Mouse (Mus musculus) myocyte (in vitro differentiated cells): ENCODE measurements at regions not wholly inside any gene's neighbourhood (a gene's known extent, or its start where the extent isn't known, plus 50 kb on each side); places are given as distances from the start of the nearest gene placed in this dataset.

Experiments
- H3K27me3 ChIP-seq: one replicate; pipeline ENCODE4 v1.6.1; 2011; ENCODE audit not compliant: control insufficient read depth, insufficient read depth, insufficient read length
- H3K36me3 ChIP-seq: one replicate; pipeline ENCODE4 v1.6.1; 2011; ENCODE audit not compliant: control insufficient read depth, insufficient read depth
- H3K4me2 ChIP-seq: one replicate; pipeline ENCODE4 v1.6.1; 2011; ENCODE audit warnings: low read depth, control low read depth
- H3K4me3 ChIP-seq: one replicate; pipeline ENCODE4 v1.5.1; 2011; ENCODE audit warnings: mild to moderate bottlenecking, control low read depth, moderate library complexity
- H3K79me2 ChIP-seq: one replicate; pipeline ENCODE4 v1.6.1; 2011; ENCODE audit not compliant: control insufficient read depth, insufficient read depth
- H3ac ChIP-seq: one replicate; pipeline ENCODE4 v1.6.1; 2011; ENCODE audit not compliant: control insufficient read depth, insufficient read length
- CEBPB ChIP-seq: IDR thresholded peaks from 2 replicates; pipeline ENCODE4 v1.6.1; 2011; ENCODE audit warnings: mild to moderate bottlenecking, moderate library complexity; ENCODE audit not compliant: poor library complexity, insufficient read depth, severe bottlenecking
- E2F4 ChIP-seq: IDR thresholded peaks from one replicate; pipeline ENCODE4 v1.6.1; 2011; ENCODE audit warnings: mild to moderate bottlenecking, control low read depth, moderate library complexity; ENCODE audit not compliant: insufficient read depth
- MAX ChIP-seq: IDR thresholded peaks from one replicate; pipeline ENCODE4 v1.6.1; 2011; ENCODE audit warnings: low read depth, mild to moderate bottlenecking, control low read depth
- MYOD1 ChIP-seq, 3 experiments: IDR thresholded peaks; one replicate each; pipeline ENCODE4 v1.6.1; 2011; ENCODE audit warnings: control low read depth in 2 of 3, low read depth in 2 of 3, mild to moderate bottlenecking in 2 of 3, moderate library complexity in 1 of 3; ENCODE audit not compliant: insufficient read length in 2 of 3, control insufficient read depth in 1 of 3
- MYOG ChIP-seq, 3 experiments: IDR thresholded peaks; one replicate each; pipeline ENCODE4 v1.6.1; 2011; ENCODE audit warnings: control low read depth in 2 of 3, low read depth in 2 of 3, mild to moderate bottlenecking in 2 of 3; ENCODE audit not compliant: insufficient read length in 2 of 3, control insufficient read depth in 1 of 3, insufficient read depth in 1 of 3
- POLR2A ChIP-seq: IDR thresholded peaks from one replicate; pipeline ENCODE4 v1.6.1; 2011; ENCODE audit warnings: low read depth, mild to moderate bottlenecking, control low read depth, moderate library complexity; ENCODE audit not compliant: insufficient read length
- POLR2AphosphoS2 ChIP-seq: IDR thresholded peaks from one replicate; pipeline ENCODE4 v1.6.1; 2011; ENCODE audit warnings: low read depth, control low read depth; ENCODE audit not compliant: insufficient read length
- REST ChIP-seq: IDR thresholded peaks from one replicate; pipeline ENCODE4 v1.6.1; 2011; ENCODE audit warnings: mild to moderate bottlenecking, control low read depth, moderate library complexity; ENCODE audit not compliant: insufficient read depth, insufficient read length
- SRF ChIP-seq: IDR thresholded peaks from one replicate; pipeline ENCODE4 v1.6.1; 2011; ENCODE audit warnings: low read depth; ENCODE audit not compliant: control insufficient read depth, insufficient read length
- TCF12 ChIP-seq: IDR thresholded peaks from one replicate; pipeline ENCODE4 v1.6.1; 2011; ENCODE audit warnings: mild to moderate bottlenecking, control low read depth; ENCODE audit not compliant: poor library complexity, insufficient read depth, severe bottlenecking
- TCF3 ChIP-seq: IDR thresholded peaks from one replicate; pipeline ENCODE4 v1.6.1; 2011; ENCODE audit warnings: low read depth, control low read depth; ENCODE audit not compliant: insufficient read length
- USF1 ChIP-seq: IDR thresholded peaks from one replicate; pipeline ENCODE4 v1.6.1; 2011; ENCODE audit warnings: low read depth, mild to moderate bottlenecking, control low read depth, moderate library complexity

- no peaks in the 10 kb centered on the region for H3K27me3 ChIP-seq
- no peak overlapping the region for H3K4me3 ChIP-seq
- TF ChIP-seq CEBPB (no peak), REST (no peak), MAX (no peak), TCF3 (no peak), TCF12 (no peak), MYOD1 (IDR thresholded peaks at IDR 0.05; ENCODE audit: control insufficient read depth in 1 of 3, insufficient read length in 2 of 3, low read depth in 2 of 3) (no peak), POLR2AphosphoS2 (no peak), USF1 (no peak), E2F4 (no peak), POLR2A (no peak), SRF (no peak), MYOG (IDR thresholded peaks at IDR 0.05; ENCODE audit: control insufficient read depth in 1 of 3, insufficient read depth in 1 of 3, insufficient read length in 2 of 3, low read depth in 2 of 3) (no peak)
- H3ac ChIP-seq = no peak overlapping the region
- H3K36me3 ChIP-seq = no peaks in the 10 kb centered on the region
- H3K4me2 ChIP-seq = no peak overlapping the region
- H3K79me2 ChIP-seq = no peaks in the 10 kb centered on the region
Measured at GRCm38 (mm10) chr10:126752699-126753098, 148.5 kb downstream of the Atp23 start.

GRCm38 (mm10) chr10:126748696-126749466, 152.3 kb downstream of the Atp23 start:
- no peaks in the 10 kb centered on the region for H3K79me2 ChIP-seq
- no peak overlapping the region for H3K4me3 ChIP-seq
- TF ChIP-seq REST (no peak), USF1 (no peak), TCF12 (no peak), MYOG (IDR thresholded peaks at IDR 0.05; ENCODE audit: control insufficient read depth in 1 of 3, insufficient read depth in 1 of 3, insufficient read length in 2 of 3, low read depth in 2 of 3) (no peak)
- no peaks in the 10 kb centered on the region for H3K27me3 ChIP-seq
- no peaks in the 10 kb centered on the region for H3K36me3 ChIP-seq
- H3K4me2 ChIP-seq = no peak overlapping the region
- no peak overlapping the region for H3ac ChIP-seq

DNA sequence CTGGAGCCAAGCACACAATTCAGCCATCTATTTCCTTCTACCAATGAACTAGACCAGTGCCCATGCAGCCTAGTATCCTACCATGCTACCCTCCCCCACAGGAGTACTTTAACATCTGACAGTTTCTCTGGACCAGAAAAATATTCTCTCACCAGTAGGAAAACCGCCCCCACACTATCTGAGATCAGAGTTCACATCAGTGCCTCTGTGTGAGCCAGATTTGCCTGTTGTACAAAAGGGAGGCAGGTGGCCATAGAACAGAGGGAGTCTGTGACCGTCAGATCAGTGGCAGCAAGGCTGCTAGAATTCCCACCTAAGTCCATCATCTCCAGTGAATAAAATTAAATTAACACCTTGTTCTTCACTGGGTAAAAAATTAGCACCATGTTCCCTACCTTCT, 166.5 kb downstream of the Atp23 start:
- Histone ChIP-seq H3K4me3 (no peak overlapping the region), H3ac (no peak overlapping the region), H3K27me3 (no peaks in the 10 kb centered on the region), H3K4me2 (no peak overlapping the region), H3K36me3 (no peaks in the 10 kb centered on the region), H3K79me2 (no peaks in the 10 kb centered on the region)
- no peak for TF ChIP-seq CEBPB
- no peak for TF ChIP-seq MYOG (IDR thresholded peaks at IDR 0.05; ENCODE audit: control insufficient read depth in 1 of 3, insufficient read depth in 1 of 3, insufficient read length in 2 of 3, low read depth in 2 of 3)
- no peak for TF ChIP-seq TCF12
- TF ChIP-seq MAX = no peak
- TF ChIP-seq TCF3 = no peak
- TF ChIP-seq USF1 = no peak
- no peak for TF ChIP-seq SRF
- TF ChIP-seq POLR2AphosphoS2 = no peak
- no peak for TF ChIP-seq MYOD1 (IDR thresholded peaks at IDR 0.05; ENCODE audit: control insufficient read depth in 1 of 3, insufficient read length in 2 of 3, low read depth in 2 of 3)

DNA sequence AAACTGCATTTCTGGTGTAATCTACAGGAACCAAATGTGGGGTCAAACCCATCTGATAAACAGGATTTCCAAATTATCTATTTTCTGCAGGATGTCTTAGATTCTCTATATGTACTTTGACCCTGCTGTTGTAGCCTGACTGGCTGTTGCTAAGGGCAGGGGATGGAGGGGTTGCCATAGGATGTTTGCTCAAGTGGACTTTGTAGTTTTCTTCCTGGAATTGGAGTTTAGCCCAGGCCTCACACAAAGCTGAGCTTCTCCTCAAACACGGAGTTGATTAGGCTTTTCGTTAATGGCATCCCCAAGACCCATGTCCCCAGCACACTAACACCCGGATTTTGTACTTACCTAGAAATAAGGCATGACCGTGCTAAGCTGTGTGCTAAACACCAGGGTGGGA, 173.3 kb downstream of the Atp23 start:
- H3K36me3 ChIP-seq = no peaks in the 10 kb centered on the region
- H3K4me2 ChIP-seq = no peak overlapping the region
- TF ChIP-seq USF1 (no peak), TCF12 (no peak), MAX (no peak), MYOD1 (IDR thresholded peaks at IDR 0.05; ENCODE audit: control insufficient read depth in 1 of 3, insufficient read length in 2 of 3, low read depth in 2 of 3) (no peak), E2F4 (no peak), SRF (no peak), MYOG (IDR thresholded peaks at IDR 0.05; ENCODE audit: control insufficient read depth in 1 of 3, insufficient read depth in 1 of 3, insufficient read length in 2 of 3, low read depth in 2 of 3) (no peak), POLR2A (no peak), TCF3 (no peak), REST (no peak), POLR2AphosphoS2 (no peak), CEBPB (no peak)
- H3K27me3 ChIP-seq = no peaks in the 10 kb centered on the region
- no peaks in the 10 kb centered on the region for H3K79me2 ChIP-seq
- no peak overlapping the region for H3K4me3 ChIP-seq
- H3ac ChIP-seq = no peak overlapping the region

DNA sequence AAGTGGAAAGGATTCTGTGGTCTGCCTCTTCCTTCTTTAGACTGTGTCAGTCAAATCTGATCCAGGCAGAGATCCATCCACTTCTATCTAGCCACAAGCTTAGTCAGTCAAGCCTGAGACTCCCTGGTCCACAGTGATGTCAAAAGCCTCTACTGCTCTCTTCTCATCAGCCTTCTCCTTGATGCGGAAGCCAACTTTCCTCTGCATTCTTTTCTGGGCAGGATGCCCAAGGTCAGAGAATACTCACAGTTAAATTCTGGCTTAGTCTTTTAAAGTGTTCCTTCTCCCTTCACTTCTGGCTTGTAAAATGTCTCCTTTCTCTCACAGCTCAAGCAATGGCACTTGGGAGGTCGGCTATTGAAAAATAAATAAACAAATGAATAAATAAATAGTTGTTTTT, 183.2 kb downstream of the Atp23 start:
- H3K4me3 ChIP-seq = no peak overlapping the region
- no peaks in the 10 kb centered on the region for H3K27me3 ChIP-seq
- no peak overlapping the region for H3K4me2 ChIP-seq
- no peaks in the 10 kb centered on the region for H3K79me2 ChIP-seq
- no peak overlapping the region for H3ac ChIP-seq
- TF ChIP-seq MYOD1 (IDR thresholded peaks at IDR 0.05; ENCODE audit: control insufficient read depth in 1 of 3, insufficient read length in 2 of 3, low read depth in 2 of 3) (no peak), REST (no peak), MYOG (IDR thresholded peaks at IDR 0.05; ENCODE audit: control insufficient read depth in 1 of 3, insufficient read depth in 1 of 3, insufficient read length in 2 of 3, low read depth in 2 of 3) (no peak), SRF (no peak), USF1 (no peak), MAX (no peak), POLR2AphosphoS2 (no peak), E2F4 (no peak), TCF3 (no peak), POLR2A (no peak), TCF12 (no peak), CEBPB (no peak)
- H3K36me3 ChIP-seq = no peaks in the 10 kb centered on the region
